Mouse (Mus musculus) hematopoietic stem cell, adult 5-6 weeks (primary cell): Measurements from ENCODE around the gene Atrip. TPM values are rescaled to one million over a fixed set of nuclear protein-coding genes. Genes with fewer than 3 reads are reported as not detected.
A peak's percentile ranks its signal among the peaks of the same experiment; 100 is the strongest.

Experiments used
- ATAC-seq, 2 experiments: fragments of 125-278 bp in 1 of 2; replicated peaks in 1 of 2; 2 replicates each; pipeline ENCODE4 v1.8.0; 2016 to 2017; ENCODE audit warnings: inconsistent platforms in 2 of 2, mild to moderate bottlenecking in 2 of 2, moderate number of reproducible peaks in 2 of 2, low read depth in 1 of 2, moderate TSS enrichment in 1 of 2; ENCODE audit not compliant: low FRiP score in 2 of 2, poor library complexity in 2 of 2, severe bottlenecking in 2 of 2, insufficient read depth in 1 of 2, low TSS enrichment in 1 of 2
- total RNA-seq: library from RNA; stranded (forward); fragments of 172-1452, 232-1000 nt; gene quantifications from 2 replicates; pipeline ENCODE4 v1.2.3, GENCODE M21; 2017

Gene Atrip
- total RNA-seq, 1 experiment from 2014 or later, result 20.9 TPM

- ATAC-seq, result no peak
Measured at GRCm38 (mm10) chr9:109081749-109082123, 7.8 kb upstream of the Atrip start.

GRCm38 (mm10) chr9:109080516-109080915, 6.6 kb upstream of the Atrip start:
- ATAC-seq, result no peak

GRCm38 (mm10) chr9:109068095-109068735, 5.7 kb downstream of the Atrip start:
- no peak for ATAC-seq

- ATAC-seq, result no peak
Measured at GRCm38 (mm10) chr9:109060898-109061295, 13.0 kb downstream of the Atrip start.

- ATAC-seq, result no peak
Measured at GRCm38 (mm10) chr9:109060184-109060897, 13.6 kb downstream of the Atrip start.

GRCm38 (mm10) chr9:109059136-109059903, 14.6 kb downstream of the Atrip start, which contains the start of gene Trex1:
TSS of gene Trex1 (minus strand) at chr9:109059734.
- peak; percentile 75 to 80 for ATAC-seq

GRCm38 (mm10) chr9:109058006-109058765, 15.7 kb downstream of the Atrip start:
- no peak for ATAC-seq

GRCm38 (mm10) chr9:109057543-109057942, 16.4 kb downstream of the Atrip start:
- ATAC-seq, result no peak

- no peak for ATAC-seq
Measured at GRCm38 (mm10) chr9:109056916-109057315, 17.0 kb downstream of the Atrip start.

GRCm38 (mm10) chr9:109056081-109056690, 17.7 kb downstream of the Atrip start:
- no peak for ATAC-seq

GRCm38 (mm10) chr9:109055271-109056030, 18.5 kb downstream of the Atrip start:
- ATAC-seq, result no peak

- peak; percentile 57 to 58 for ATAC-seq
Measured at GRCm38 (mm10) chr9:109054712-109055111, 19.2 kb downstream of the Atrip start.

- no peak for ATAC-seq
Measured at GRCm38 (mm10) chr9:109053851-109054250, 20.1 kb downstream of the Atrip start.

- no peak for ATAC-seq
Measured at GRCm38 (mm10) chr9:109053366-109053765, 20.6 kb downstream of the Atrip start.

GRCm38 (mm10) chr9:109052490-109053260, 21.2 kb downstream of the Atrip start:
- no peak for ATAC-seq
